Mouse (Mus musculus) urinary bladder, postnatal 4 days (tissue): ENCODE measurements around the gene Glo1.

Experiments used
- DNase-seq, 2 experiments: peaks; one replicate each; pipeline ENCODE4 v3.0.0; 2021 to 2022; ENCODE audit warnings: low spot score in 2 of 2

Gene Glo1

GRCm38 (mm10) chr17:30580781-30581180 lies 45.9 kb downstream of the Glo1 start:
- no peak for DNase-seq

GRCm38 (mm10) chr17:30576946-30577345 lies 49.7 kb downstream of the Glo1 start:
- DNase-seq = no peak

- peak; percentile 93 to 94 for DNase-seq
These were observed 50.5 kb downstream of the Glo1 start, which contains the start of gene Btbd9 for GRCm38 (mm10) chr17:30575941-30576773. TSS of gene Btbd9 (minus strand) at chr17:30576488.

DNA sequence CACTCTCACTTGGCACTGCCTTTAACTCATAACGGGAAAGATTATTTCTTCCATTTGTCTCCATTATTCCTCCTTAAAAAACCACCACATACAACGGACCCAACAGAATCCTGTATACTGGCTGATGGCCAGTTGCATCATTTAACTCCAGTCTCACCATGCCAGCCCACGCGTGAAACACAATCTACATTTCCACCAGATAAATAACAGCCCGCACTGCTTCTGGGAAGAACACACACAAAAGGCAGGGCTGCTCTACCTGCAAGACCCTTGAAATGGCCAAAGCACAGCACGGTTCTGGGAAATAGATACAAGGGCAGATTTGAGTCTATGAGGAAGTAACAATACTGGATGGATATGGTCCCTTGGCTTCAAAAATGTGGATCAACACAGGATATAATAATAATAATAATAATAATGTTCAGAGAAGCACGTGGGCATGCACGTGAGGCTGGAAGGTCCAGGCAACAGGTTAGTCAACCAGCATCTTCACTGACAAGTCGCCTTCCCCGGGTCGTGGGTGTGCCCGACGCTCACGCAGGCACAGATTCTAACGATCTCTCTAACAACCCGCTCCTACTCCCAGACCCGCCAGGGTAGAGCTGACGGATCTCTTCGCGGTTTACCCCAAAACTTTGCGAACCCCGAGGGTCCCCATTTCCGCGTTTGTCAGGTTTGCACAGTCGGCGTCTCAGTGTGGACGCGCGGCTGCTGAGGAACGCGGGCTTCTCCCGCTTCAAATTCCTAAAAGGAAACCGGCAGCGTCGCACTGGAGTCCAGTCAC lies 51.4 kb downstream of the Glo1 start:
- peak in 1 of 2 experiments; percentile 44 for DNase-seq

- no peak for DNase-seq
These were observed 51.9 kb downstream of the Glo1 start for GRCm38 (mm10) chr17:30574783-30575075.

DNA sequence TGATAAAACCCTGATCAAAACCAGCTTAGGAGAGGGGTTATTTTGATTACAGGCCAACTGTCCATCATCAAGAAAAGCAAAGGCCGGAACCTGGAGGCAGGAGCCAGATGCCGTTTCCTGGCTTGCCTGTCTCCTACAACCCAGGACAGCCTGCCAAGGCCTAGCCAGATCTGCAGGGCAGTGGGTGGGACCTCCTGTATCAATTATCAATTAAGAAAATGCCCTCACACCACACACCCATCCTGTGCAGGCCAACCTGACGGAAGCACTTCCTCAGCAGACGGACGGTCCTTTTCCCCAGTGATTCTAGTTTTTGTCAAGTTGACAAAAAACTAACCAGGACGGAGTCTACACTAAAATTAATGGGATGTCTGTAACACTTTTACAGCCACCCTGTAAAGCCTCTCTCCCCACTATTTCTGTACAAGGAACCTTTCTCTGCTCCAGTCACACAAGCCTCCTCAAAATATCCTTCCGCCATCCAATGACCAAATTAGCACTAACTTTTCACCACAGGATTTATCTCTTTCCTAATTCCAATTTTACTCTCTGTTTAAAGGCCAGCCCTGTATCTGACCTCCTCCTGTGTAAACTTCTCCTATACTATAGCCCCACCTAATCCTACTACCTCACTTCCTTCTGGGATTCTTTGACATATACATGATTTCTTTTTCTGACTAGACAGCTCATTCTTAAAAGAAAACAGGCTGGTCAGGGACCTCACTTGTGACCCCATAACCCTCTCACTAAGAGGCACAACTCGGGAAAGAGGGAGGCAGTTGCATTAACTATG lies 52.5 kb downstream of the Glo1 start:
- no peak for DNase-seq

DNA sequence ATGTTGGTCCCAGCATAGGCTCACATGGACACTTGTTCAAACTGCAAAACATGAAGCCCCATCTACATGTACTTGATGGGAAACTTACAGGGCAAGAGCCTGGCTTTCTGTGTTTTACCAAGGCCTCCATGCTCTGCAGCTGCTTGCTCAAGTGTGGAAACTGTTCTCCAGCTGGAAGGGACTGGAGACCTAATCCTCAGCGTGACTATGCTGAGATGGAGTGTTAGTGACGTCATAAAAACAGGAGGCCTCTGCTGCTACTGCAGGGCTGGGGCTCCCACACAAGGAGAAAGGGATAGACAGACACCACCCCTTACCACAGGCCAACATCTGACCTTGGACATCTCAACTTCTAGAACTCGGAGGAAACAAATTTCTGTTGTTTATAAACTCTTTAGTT lies 55.7 kb downstream of the Glo1 start:
- no peak for DNase-seq

- DNase-seq = no peak
These were observed 56.5 kb downstream of the Glo1 start for GRCm38 (mm10) chr17:30570173-30570572.

DNA sequence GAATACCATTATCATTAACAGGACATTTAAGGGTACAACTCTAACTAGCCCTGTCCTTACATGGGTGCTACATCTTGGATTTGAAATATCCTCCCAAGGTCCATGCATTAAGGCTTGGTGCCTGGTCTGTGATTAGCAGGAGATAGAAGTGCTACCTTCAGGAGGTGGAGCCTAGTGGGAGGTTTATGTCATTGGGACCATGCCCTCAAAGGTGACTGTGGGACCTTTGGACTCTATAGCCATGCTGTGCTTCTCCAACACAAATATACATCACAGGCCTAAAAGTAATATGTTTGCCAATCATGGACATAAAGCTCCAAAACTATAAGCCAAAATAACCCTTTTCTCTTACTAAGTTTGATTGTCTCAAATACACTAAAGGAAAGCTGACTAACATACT lies 58.2 kb downstream of the Glo1 start:
- DNase-seq = no peak

DNA sequence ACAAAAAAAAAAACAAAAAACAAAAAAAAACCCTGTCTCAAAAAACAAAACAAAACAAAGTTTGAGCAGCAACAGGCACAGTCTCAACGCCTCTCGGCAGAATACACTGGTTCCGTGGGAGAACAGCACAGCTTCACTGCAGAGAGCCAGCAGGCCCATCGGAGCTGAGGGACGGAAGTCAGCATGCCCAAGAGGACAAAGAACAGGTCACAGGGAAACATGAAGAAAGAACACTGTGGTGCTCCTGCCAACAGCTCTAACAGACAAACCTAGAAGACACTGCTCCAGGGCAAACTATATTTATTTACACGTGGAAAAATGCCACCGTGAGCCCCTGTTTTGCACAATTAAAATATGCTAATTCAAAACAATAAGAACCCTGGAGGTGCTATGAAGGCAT lies 61.7 kb downstream of the Glo1 start:
- no peak for DNase-seq

- DNase-seq = no peak
These were observed 62.3 kb downstream of the Glo1 start for GRCm38 (mm10) chr17:30564407-30564806.

- no peak for DNase-seq
These were observed 63.1 kb downstream of the Glo1 start for GRCm38 (mm10) chr17:30563484-30564075.

DNA sequence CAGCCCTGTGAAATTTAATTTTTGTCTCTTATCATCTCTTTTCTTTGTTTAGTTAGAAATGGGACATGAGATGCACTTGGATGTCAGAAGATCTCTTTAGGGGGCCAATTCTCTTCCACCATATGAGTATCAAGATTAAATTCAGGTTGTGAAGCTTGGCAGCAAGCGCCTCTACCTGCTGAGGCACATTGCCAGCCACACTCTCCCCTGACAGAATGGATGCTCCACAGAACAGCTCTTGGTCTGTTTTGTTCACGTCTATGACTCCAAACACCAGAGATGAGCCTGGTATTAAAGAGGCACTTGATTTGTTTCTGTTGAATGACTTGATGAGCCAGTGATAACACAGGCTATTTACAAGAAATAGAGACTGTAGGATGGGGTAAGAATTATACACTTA lies 63.9 kb downstream of the Glo1 start:
- DNase-seq = no peak

GRCm38 (mm10) chr17:30559536-30559935 lies 67.1 kb downstream of the Glo1 start:
- DNase-seq = no peak

- DNase-seq = no peak
These were observed 68.0 kb downstream of the Glo1 start for GRCm38 (mm10) chr17:30558623-30559022.

- DNase-seq = no peak
These were observed 70.2 kb downstream of the Glo1 start for GRCm38 (mm10) chr17:30556512-30556911.

- DNase-seq = no peak
These were observed 73.4 kb downstream of the Glo1 start for GRCm38 (mm10) chr17:30553027-30553937.

- no peak for DNase-seq
These were observed 75.9 kb downstream of the Glo1 start for GRCm38 (mm10) chr17:30550774-30551107.

GRCm38 (mm10) chr17:30549899-30550773 lies 76.5 kb downstream of the Glo1 start:
- DNase-seq = no peak

DNA sequence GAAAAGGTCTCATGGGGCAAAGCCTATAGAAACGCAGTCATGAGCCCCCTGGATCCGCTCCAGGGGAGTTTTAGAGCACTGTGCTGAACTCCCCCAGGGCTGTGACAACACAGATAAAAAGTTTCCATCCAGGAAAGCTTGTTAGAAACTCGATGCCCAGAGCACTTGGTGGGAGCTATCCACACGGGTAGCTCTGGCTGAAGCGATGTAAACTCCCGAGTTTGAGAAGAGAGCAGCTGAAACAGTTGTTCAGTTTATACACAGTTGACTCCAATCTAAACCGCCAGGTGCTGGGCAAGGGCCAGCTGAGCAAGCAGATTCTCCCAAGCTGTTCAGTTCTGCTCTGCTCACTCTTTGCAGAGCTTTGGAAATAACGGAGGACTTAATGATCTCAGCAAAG lies 87.6 kb downstream of the Glo1 start:
- peak in 1 of 2 experiments; percentile 46 for DNase-seq
